Mouse (Mus musculus) liver, embryonic 11.5 days (tissue): ENCODE data around the gene Nol4l. TPM values are rescaled to one million over a fixed set of nuclear protein-coding genes. Genes with fewer than 3 reads are reported as not detected.
A peak's percentile ranks its signal among the peaks of the same experiment; 100 is the strongest.

ENCODE experiments used
- ATAC-seq: fragments of 200-750 bp; cut with Nextera tagmentation; replicated peaks from 2 replicates; pipeline ENCODE4 v1.8.0; 2017; ENCODE audit warnings: moderate number of reproducible peaks, mild to moderate bottlenecking, moderate TSS enrichment, moderate library complexity; ENCODE audit not compliant: low FRiP score
- DNase-seq: peaks from one replicate; pipeline ENCODE4 v3.0.0-alpha.2; 2017; ENCODE audit warnings: low spot score
- H3K27ac ChIP-seq: fragments of 300-500 bp; sonication (generic); 2 replicates; pipeline ENCODE4 v1.5.1; 2014; ENCODE audit warnings: mild to moderate bottlenecking, low read depth, low read length, control low read depth
- H3K27me3 ChIP-seq: fragments of 300-500 bp; sonication (generic); replicated peaks from 2 replicates; pipeline ENCODE4 v1.6.1; 2014; ENCODE audit warnings: low read length, mixed read lengths; ENCODE audit not compliant: control insufficient read depth, insufficient read depth
- H3K36me3 ChIP-seq: fragments of 300-500 bp; sonication (generic); 2 replicates; pipeline ENCODE4 v1.6.1; 2014; ENCODE audit warnings: mild to moderate bottlenecking, low read length, moderate library complexity, mixed read lengths; ENCODE audit not compliant: control insufficient read depth, insufficient read depth
- H3K4me1 ChIP-seq: fragments of 300-500 bp; sonication (generic); replicated peaks from 2 replicates; pipeline ENCODE4 v1.6.1; 2014; ENCODE audit warnings: low read length, mixed read lengths; ENCODE audit not compliant: control insufficient read depth, insufficient read depth
- H3K4me2 ChIP-seq: fragments of 300-500 bp; sonication (generic); 2 replicates; pipeline ENCODE4 v1.6.1; 2014; ENCODE audit warnings: mild to moderate bottlenecking, control low read depth, moderate library complexity
- H3K4me3 ChIP-seq: fragments of 300-500 bp; sonication (generic); 2 replicates; pipeline ENCODE4 v1.5.1; 2014; ENCODE audit warnings: low read depth, low read length, control low read depth
- H3K9ac ChIP-seq: fragments of 300-500 bp; sonication (generic); 2 replicates; pipeline ENCODE4 v1.6.1; 2014; ENCODE audit warnings: low read depth, low read length, control low read depth
- H3K9me3 ChIP-seq: fragments of 300-500 bp; sonication (generic); 2 replicates; pipeline ENCODE4 v1.6.1; 2016; ENCODE audit warnings: low read length, inconsistent platforms, mixed read lengths; ENCODE audit not compliant: control insufficient read depth
- WGBS: fragments of 180-500 bp; shearing (Covaris S2); extraction: QIAGEN DNeasy Blood & Tissue Kit; methylation state at CpG from one replicate; pipeline ENCODE4 v1.1.7; 2014; 5-methylcytosine and 5-hydroxymethylcytosine counted together
- polyA plus RNA-seq: library from polyadenylated mRNA; unstranded; fragments of >200 nt; fragmentation: Nextera tagmentation; extraction: Ambion mirVana; gene quantifications from 2 replicates; pipeline ENCODE4 v1.2.1, GENCODE M21; 2014

The Nol4l gene
- polyA plus RNA-seq, 1 experiment from 2014 or later, result 15.8 TPM

- H3K9me3 ChIP-seq, result no peaks in the 10 kb centered on the region
- H3K27me3 ChIP-seq, result no peaks in the 10 kb centered on the region
- H3K27ac ChIP-seq, result peak overlapping the region; percentile 75
- 39% methylated on average over 6 of the region's 6 CpGs for WGBS
- peak overlapping the region; percentile 28 for H3K4me2 ChIP-seq
- peak; percentile 24; the same call in 1 of the 2 replicates for ATAC-seq
- H3K36me3 ChIP-seq, result peaks cover 2% of the 10 kb centered on the region; the same call in 1 of the 2 replicates
- no peak overlapping the region for H3K4me3 ChIP-seq
- no peak for DNase-seq
- 0 out of 2 replicates have a peak overlapping the region, but pooled peaks have one; percentile 18 for H3K9ac ChIP-seq
- peaks cover 83% of the 10 kb centered on the region for H3K4me1 ChIP-seq
These were observed 93.0 kb downstream of the Nol4l start for GRCm38 (mm10) chr2:153436641-153437305.

- peak; percentile 44 for ATAC-seq
- Histone ChIP-seq H3K4me3 (no peak overlapping the region), H3K36me3 (peaks cover 6% of the 10 kb centered on the region; the same call in 1 of the 2 replicates), H3K9me3 (no peaks in the 10 kb centered on the region), H3K4me1 (peaks cover 67% of the 10 kb centered on the region), H3K4me2 (0 out of 2 replicates have a peak overlapping the region, but pooled peaks have one; percentile 20), H3K9ac (no peak overlapping the region), H3K27me3 (no peaks in the 10 kb centered on the region), H3K27ac (peak overlapping the region; percentile 75)
- 62% methylated on average over 9 of the region's 9 CpGs for WGBS
- no peak for DNase-seq
These were observed 94.6 kb downstream of the Nol4l start for GRCm38 (mm10) chr2:153434880-153435831.

- no peak overlapping the region for H3K9ac ChIP-seq
- DNase-seq (no peak), ATAC-seq (no peak)
- no peak overlapping the region for H3K4me2 ChIP-seq
- peaks cover 68% of the 10 kb centered on the region for H3K4me1 ChIP-seq
- no peaks in the 10 kb centered on the region for H3K27me3 ChIP-seq
- peaks cover 11% of the 10 kb centered on the region; the same call in 1 of the 2 replicates for H3K36me3 ChIP-seq
- H3K27ac ChIP-seq, result no peak overlapping the region
- H3K9me3 ChIP-seq, result no peaks in the 10 kb centered on the region
- WGBS, result 58% methylated on average over 3 of the region's 3 CpGs
- H3K4me3 ChIP-seq, result no peak overlapping the region
These were observed 95.9 kb downstream of the Nol4l start for GRCm38 (mm10) chr2:153433859-153434258.

GRCm38 (mm10) chr2:153432492-153432891, 97.3 kb downstream of the Nol4l start:
- Histone ChIP-seq H3K27me3 (no peaks in the 10 kb centered on the region), H3K36me3 (peaks cover 16% of the 10 kb centered on the region; the same call in 1 of the 2 replicates), H3K9me3 (no peaks in the 10 kb centered on the region), H3K4me1 (peaks cover 71% of the 10 kb centered on the region), H3K27ac (peak overlapping the region; percentile 42), H3K4me3 (no peak overlapping the region), H3K4me2 (no peak overlapping the region), H3K9ac (no peak overlapping the region)
- ATAC-seq (no peak), DNase-seq (no peak)
- 37% methylated on average over 7 of the region's 7 CpGs for WGBS

- no peak for DNase-seq
- Histone ChIP-seq H3K36me3 (peaks cover 16% of the 10 kb centered on the region; the same call in 1 of the 2 replicates), H3K27me3 (no peaks in the 10 kb centered on the region), H3K4me1 (peaks cover 68% of the 10 kb centered on the region), H3K4me2 (no peak overlapping the region), H3K4me3 (no peak overlapping the region), H3K9ac (no peak overlapping the region), H3K9me3 (no peaks in the 10 kb centered on the region), H3K27ac (no peak overlapping the region)
- 100% methylated on average over 1 of the region's 1 CpGs for WGBS
- no peak for ATAC-seq
These were observed 99.2 kb downstream of the Nol4l start for GRCm38 (mm10) chr2:153430571-153430970.

- H3K4me2 ChIP-seq, result no peak overlapping the region
- H3K27ac ChIP-seq, result no peak overlapping the region; the same call in 1 of the 2 replicates
- H3K4me1 ChIP-seq, result peaks cover 64% of the 10 kb centered on the region
These were observed 101.3 kb downstream of the Nol4l start for GRCm38 (mm10) chr2:153428485-153428884.

GRCm38 (mm10) chr2:153426931-153427330, 102.8 kb downstream of the Nol4l start:
- Histone ChIP-seq H3K9ac (no peak overlapping the region), H3K27me3 (no peaks in the 10 kb centered on the region), H3K36me3 (peaks cover 22% of the 10 kb centered on the region), H3K4me1 (peaks cover 51% of the 10 kb centered on the region), H3K4me2 (no peak overlapping the region; the same call in 1 of the 2 replicates), H3K4me3 (no peak overlapping the region), H3K9me3 (no peaks in the 10 kb centered on the region), H3K27ac (peak overlapping the region; percentile 28; the same call in 1 of the 2 replicates)
- ATAC-seq, result peak; percentile 77
- no peak for DNase-seq
- WGBS, result 0% methylated on average over 2 of the region's 2 CpGs

More at GRCm38 (mm10) chr2:153428485-153428884, 101.3 kb downstream of the Nol4l start:
- Histone ChIP-seq H3K36me3 (peaks cover 15% of the 10 kb centered on the region; the same call in 1 of the 2 replicates), H3K27me3 (no peaks in the 10 kb centered on the region), H3K9me3 (no peaks in the 10 kb centered on the region), H3K9ac (no peak overlapping the region), H3K4me3 (no peak overlapping the region)
- WGBS, result 62% methylated on average over 2 of the region's 2 CpGs
- no peak for DNase-seq
- no peak for ATAC-seq

- H3K27ac ChIP-seq, result peak overlapping the region; percentile 1; the same call in 1 of the 2 replicates
- H3K4me3 ChIP-seq, result no peak overlapping the region
- H3K9me3 ChIP-seq, result no peaks in the 10 kb centered on the region
- WGBS, result 76% methylated on average over 9 of the region's 9 CpGs
- H3K9ac ChIP-seq, result no peak overlapping the region; the same call in 1 of the 2 replicates
- no peak overlapping the region for H3K4me2 ChIP-seq
- ATAC-seq, result no peak
- H3K4me1 ChIP-seq, result peaks cover 51% of the 10 kb centered on the region
- DNase-seq, result no peak
- H3K27me3 ChIP-seq, result no peaks in the 10 kb centered on the region
- H3K36me3 ChIP-seq, result peaks cover 21% of the 10 kb centered on the region
These were observed 103.6 kb downstream of the Nol4l start for GRCm38 (mm10) chr2:153425998-153426670.
